Mouse (Mus musculus) hindbrain, embryonic 10.5 days (tissue): ENCODE measurements around the gene Psma3. TPM values are rescaled to one million over a fixed set of nuclear protein-coding genes. Genes with fewer than 3 reads are reported as not detected.

ENCODE experiments used
- DNase-seq: peaks from one replicate; pipeline ENCODE4 v3.0.0-alpha.2; 2017; ENCODE audit warnings: low spot score
- H3K27ac ChIP-seq: fragments of 300-500 bp; sonication (generic); 2 replicates; pipeline ENCODE4 v1.5.1; 2016; ENCODE audit warnings: mild to moderate bottlenecking, moderate library complexity
- H3K27me3 ChIP-seq: fragments of 300-500 bp; sonication (generic); 2 replicates; pipeline ENCODE4 v1.6.1; 2016; ENCODE audit warnings: mild to moderate bottlenecking; ENCODE audit not compliant: poor library complexity, insufficient read depth, severe bottlenecking
- H3K36me3 ChIP-seq: fragments of 300-500 bp; sonication (generic); 2 replicates; pipeline ENCODE4 v1.6.1; 2016; ENCODE audit warnings: mild to moderate bottlenecking, moderate library complexity
- H3K4me1 ChIP-seq: fragments of 300-500 bp; sonication (generic); replicated peaks from 2 replicates; pipeline ENCODE4 v1.6.1; 2016; ENCODE audit warnings: mild to moderate bottlenecking
- H3K4me3 ChIP-seq: fragments of 300-500 bp; sonication (generic); 2 replicates; pipeline ENCODE4 v1.5.1; 2016; ENCODE audit warnings: mild to moderate bottlenecking, moderate library complexity
- H3K9me3 ChIP-seq: fragments of 300-500 bp; sonication (generic); 2 replicates; pipeline ENCODE4 v1.6.1; 2016; ENCODE audit warnings: mild to moderate bottlenecking, moderate library complexity
- WGBS: fragments of 180-500 bp; shearing (Covaris S2); methylation state at CpG from one replicate; pipeline ENCODE4 v1.1.7; 2016; 5-methylcytosine and 5-hydroxymethylcytosine counted together
- polyA plus RNA-seq: library from polyadenylated mRNA; unstranded; fragments of >200 nt; fragmentation: Nextera tagmentation; extraction: Ambion mirVana; gene quantifications from 2 replicates; pipeline ENCODE4 v1.2.1, GENCODE M21; 2016

Psma3 gene
- polyA plus RNA-seq, 1 experiment from 2014 or later, result 605 TPM

DNA sequence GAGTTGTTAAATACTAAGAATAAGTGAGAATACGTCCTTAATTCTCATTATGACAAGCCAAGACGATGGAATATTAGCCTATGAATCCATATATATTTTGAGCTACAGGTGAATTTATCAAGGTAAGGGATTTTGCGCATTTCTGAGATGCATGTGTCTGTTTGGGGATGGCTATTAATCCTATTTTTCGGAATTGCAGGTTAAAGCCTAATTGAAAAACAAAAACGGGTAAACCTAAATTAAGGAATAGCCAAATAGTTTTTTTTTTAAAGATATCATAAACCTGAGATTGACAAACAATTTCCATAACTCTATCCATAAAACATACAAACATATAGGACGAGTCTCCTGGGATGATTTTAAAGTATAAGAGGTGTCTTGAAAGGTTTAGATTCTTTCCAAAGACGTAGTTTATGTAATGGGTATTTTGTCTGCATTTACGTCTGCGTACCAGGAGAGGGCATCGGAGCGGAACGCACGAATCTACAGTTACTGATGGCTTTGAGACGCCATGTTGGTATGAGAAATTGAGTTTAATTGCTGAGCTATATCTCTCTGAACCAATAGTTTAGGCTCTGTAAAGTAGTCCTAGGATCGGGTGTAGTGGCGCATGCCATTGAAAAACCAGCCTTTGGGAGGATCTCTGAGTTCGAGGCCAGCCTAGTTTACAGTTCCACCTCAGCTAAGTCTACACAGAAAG lies 4.8 kb upstream of the Psma3 start:
- WGBS, result 4% methylated on average over 17 of the region's 17 CpGs

DNA sequence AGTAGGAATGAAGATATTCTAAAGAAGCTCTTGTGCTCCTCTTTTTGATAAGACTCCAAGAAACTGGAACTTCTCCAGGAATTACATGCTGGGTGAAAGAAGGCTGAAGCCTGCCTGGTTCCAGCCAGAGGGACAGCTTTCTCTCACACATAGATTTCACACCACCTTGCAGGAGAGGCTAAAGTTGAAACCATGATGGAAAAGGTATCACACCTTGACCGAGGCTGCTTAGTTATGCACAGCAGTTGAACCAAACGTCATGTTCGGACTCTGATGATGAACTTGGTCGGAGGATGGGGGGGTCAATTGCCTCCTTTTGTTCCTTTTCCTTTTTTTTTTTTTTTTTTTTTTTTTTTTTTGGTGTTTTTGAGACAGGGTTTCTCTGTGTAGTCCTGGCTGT lies 590 bp upstream of the Psma3 start:
- peaks cover 9% of the 10 kb centered on the region for H3K36me3 ChIP-seq
- no peaks in the 10 kb centered on the region for H3K27me3 ChIP-seq
- H3K4me3 ChIP-seq, result no peak overlapping the region; the same call in 1 of the 2 replicates
- 88% methylated on average over 4 of the region's 4 CpGs for WGBS
- peak overlapping the region; percentile 98 for H3K27ac ChIP-seq
- peaks cover 13% of the 10 kb centered on the region for H3K4me1 ChIP-seq
- no peaks in the 10 kb centered on the region for H3K9me3 ChIP-seq
- DNase-seq, result no peak

More for the DNA sequence above, 4.8 kb upstream of the Psma3 start:
- Histone ChIP-seq H3K27me3 (no peaks in the 10 kb centered on the region), H3K27ac (peak overlapping the region; percentile 69), H3K9me3 (no peaks in the 10 kb centered on the region), H3K36me3 (no peaks in the 10 kb centered on the region), H3K4me1 (peaks cover 11% of the 10 kb centered on the region), H3K4me3 (peak overlapping the region; percentile 71)
- DNase-seq, result peak; percentile 69

DNA sequence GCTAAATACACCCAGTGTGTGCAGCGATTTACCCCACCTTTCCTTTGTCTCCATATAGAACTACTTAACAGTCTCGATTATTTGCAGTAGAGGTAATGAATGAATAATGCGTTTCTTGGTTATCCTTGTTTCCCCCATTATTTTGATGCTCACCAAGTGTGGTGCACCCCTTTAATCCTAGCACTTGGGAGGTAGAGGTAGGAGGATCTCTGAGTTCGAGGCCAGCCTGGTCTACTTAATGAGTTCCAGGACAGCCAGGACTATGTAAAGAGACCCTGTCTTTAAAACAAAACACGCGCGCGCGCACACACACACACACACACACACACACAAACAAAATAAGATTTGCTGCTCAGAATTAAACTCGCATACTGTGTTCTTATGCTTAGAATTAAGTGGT lies 985 bp downstream of the Psma3 start:
- H3K27ac ChIP-seq, result peak overlapping the region; percentile 98
- WGBS, result 28% methylated on average over 10 of the region's 10 CpGs
- peak overlapping the region; percentile 79 for H3K4me3 ChIP-seq
- peak; percentile 10 for DNase-seq
- peaks cover 25% of the 10 kb centered on the region for H3K36me3 ChIP-seq
- H3K4me1 ChIP-seq, result peaks cover 13% of the 10 kb centered on the region
- H3K9me3 ChIP-seq, result no peaks in the 10 kb centered on the region
- no peaks in the 10 kb centered on the region for H3K27me3 ChIP-seq

DNA sequence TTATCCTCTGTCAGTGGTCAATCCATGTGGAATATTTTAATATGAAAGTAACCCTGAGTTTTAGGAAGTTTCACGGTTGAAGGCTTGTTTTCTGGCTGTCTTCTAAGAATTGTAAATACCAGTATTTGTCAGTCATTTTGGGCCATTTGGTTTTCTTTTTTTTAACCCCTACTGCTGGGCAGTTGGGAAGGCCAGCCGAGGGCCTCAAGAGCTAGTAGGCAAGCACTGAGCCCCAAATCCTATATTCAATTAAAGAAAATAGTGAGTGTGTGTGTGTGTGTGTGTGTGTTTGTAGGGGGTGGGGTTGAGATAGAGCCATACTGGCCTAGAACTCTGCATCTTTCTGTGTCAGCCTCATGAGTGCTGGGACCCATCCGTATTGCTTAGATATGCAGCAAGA lies 1.5 kb downstream of the Psma3 start:
- Histone ChIP-seq H3K4me1 (peaks cover 13% of the 10 kb centered on the region), H3K9me3 (no peaks in the 10 kb centered on the region), H3K36me3 (peaks cover 30% of the 10 kb centered on the region), H3K27me3 (no peaks in the 10 kb centered on the region), H3K27ac (no peak overlapping the region), H3K4me3 (peak overlapping the region; percentile 79)
- no peak for DNase-seq
- WGBS, result 77% methylated on average over 3 of the region's 3 CpGs

- 92% methylated on average over 7 of the region's 7 CpGs for WGBS
- no peak for DNase-seq
- H3K36me3 ChIP-seq, result peaks cover 53% of the 10 kb centered on the region
These were observed 3.9 kb downstream of the Psma3 start for GRCm38 (mm10) chr12:70978345-70978744.

DNA sequence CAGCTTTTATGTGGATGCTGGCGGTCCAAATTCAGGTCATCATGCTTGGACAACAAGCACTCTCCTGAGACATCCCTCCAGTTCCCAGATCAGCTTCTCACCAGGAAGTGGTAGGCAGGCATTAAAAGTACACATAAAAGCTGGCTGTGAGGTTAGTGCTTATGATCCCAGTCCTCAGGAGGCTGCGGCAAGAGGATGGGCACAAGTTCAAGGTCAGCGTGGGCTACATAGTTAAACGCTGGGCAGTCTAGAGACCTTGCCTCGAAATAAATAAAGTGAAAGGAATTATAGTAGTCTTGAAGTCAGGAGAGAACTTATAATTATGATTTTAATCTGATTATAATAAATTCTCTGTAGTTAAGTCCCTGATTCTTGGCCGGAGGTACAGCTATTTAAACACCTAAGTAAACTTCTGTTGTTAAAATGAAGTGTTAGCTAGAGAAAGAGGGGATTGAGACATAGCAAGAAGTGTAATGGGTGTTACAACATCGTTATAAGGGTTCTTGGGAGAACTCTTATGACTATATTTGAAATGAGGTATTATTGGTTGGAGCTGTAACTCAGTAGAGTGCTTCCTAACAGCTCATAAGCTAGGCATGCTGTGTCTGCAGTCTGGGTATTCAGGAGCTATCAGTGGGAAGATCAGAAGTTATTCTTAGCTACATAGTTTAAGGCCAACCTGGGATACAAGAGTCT lies 10.6 kb downstream of the Psma3 start:
- Histone ChIP-seq H3K36me3 (peaks cover 97% of the 10 kb centered on the region), H3K27me3 (no peaks in the 10 kb centered on the region), H3K9me3 (no peaks in the 10 kb centered on the region), H3K4me3 (no peak overlapping the region), H3K27ac (no peak overlapping the region), H3K4me1 (no peaks in the 10 kb centered on the region)
- WGBS, result 95% methylated on average over 7 of the region's 7 CpGs
- no peak for DNase-seq

More at GRCm38 (mm10) chr12:70978345-70978744, 3.9 kb downstream of the Psma3 start:
- no peaks in the 10 kb centered on the region for H3K9me3 ChIP-seq
- no peak overlapping the region for H3K27ac ChIP-seq
- H3K4me3 ChIP-seq, result no peak overlapping the region
- peaks cover 13% of the 10 kb centered on the region for H3K4me1 ChIP-seq
- no peaks in the 10 kb centered on the region for H3K27me3 ChIP-seq

DNA sequence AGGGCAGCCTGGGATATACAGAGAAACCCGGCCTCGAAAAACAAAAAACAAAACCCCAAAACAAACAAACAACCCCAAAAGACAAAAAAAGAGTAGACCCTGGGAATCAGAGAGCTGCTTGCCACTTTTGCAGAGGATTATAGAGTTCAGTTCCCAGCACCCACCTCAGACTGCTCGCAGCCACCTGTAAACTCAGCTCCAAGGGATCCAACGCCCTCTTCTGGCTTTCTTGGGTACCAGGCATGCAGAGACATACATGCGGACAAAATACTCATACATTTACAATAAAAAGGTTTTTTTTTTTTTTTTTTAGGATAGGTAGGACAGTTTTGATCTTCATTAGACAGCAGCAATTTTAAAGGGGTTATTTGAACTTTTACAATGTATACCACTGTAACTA lies 22.8 kb downstream of the Psma3 start:
- Histone ChIP-seq H3K9me3 (no peaks in the 10 kb centered on the region), H3K4me3 (no peak overlapping the region), H3K27me3 (no peaks in the 10 kb centered on the region), H3K27ac (no peak overlapping the region), H3K36me3 (peaks cover 78% of the 10 kb centered on the region), H3K4me1 (no peaks in the 10 kb centered on the region)
- WGBS, result 92% methylated on average over 5 of the region's 5 CpGs
- DNase-seq, result no peak

GRCm38 (mm10) chr12:70999423-70999903 lies 25.0 kb downstream of the Psma3 start:
- no peak for DNase-seq
- WGBS, result 72% methylated on average over 5 of the region's 5 CpGs
- H3K27me3 ChIP-seq, result no peaks in the 10 kb centered on the region
- no peak overlapping the region for H3K4me3 ChIP-seq
- peaks cover 74% of the 10 kb centered on the region for H3K36me3 ChIP-seq
- H3K27ac ChIP-seq, result no peak overlapping the region
- no peaks in the 10 kb centered on the region for H3K9me3 ChIP-seq
- no peaks in the 10 kb centered on the region for H3K4me1 ChIP-seq

DNA sequence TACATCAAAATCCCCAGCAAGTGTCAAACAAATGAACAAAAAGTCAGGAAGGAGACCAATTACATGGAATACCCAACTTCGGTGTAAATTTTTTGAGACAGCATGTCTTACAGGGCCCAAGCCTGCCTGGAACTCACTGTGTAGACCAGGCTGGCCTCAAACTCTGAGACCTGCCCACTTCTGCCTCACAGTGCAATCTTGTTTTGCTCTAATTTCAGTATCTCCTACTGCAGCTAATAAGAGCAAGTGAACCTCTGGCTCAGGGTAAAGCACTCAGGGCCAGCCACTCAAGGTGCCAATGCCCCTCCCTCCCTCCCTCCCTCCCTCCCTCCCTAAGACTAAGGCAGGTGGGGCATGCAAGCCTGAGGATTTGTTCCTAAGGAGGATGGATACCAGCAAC lies 25.9 kb downstream of the Psma3 start:
- DNase-seq, result no peak
- Histone ChIP-seq H3K36me3 (peaks cover 74% of the 10 kb centered on the region), H3K4me3 (no peak overlapping the region), H3K9me3 (no peaks in the 10 kb centered on the region), H3K27ac (no peak overlapping the region), H3K4me1 (no peaks in the 10 kb centered on the region), H3K27me3 (no peaks in the 10 kb centered on the region)
- WGBS, result 87% methylated on average over 1 of the region's 1 CpGs

DNA sequence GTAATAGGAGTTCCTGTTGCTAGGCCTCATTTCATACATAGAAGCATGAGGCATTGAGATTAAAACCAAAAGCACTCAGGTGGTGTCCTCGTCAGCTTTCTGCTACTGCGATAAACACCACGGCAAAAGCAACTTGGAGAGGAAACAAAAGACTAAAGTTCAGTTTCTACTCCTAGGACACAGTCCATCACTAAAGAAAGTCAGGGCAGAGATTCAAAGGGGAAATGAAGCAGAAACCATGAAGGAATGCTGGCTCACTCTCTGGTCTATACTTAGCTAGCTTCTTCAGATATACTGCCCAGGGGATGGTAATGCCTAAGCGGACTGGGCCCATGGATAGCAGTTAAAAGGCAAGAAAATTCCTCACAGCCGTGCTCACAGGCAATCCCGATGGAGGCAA lies 27.0 kb downstream of the Psma3 start:
- no peak overlapping the region for H3K27ac ChIP-seq
- DNase-seq, result no peak
- 84% methylated on average over 6 of the region's 6 CpGs for WGBS
- no peaks in the 10 kb centered on the region for H3K27me3 ChIP-seq
- no peaks in the 10 kb centered on the region for H3K4me1 ChIP-seq
- no peak overlapping the region for H3K4me3 ChIP-seq
- no peaks in the 10 kb centered on the region for H3K9me3 ChIP-seq
- peaks cover 74% of the 10 kb centered on the region for H3K36me3 ChIP-seq

DNA sequence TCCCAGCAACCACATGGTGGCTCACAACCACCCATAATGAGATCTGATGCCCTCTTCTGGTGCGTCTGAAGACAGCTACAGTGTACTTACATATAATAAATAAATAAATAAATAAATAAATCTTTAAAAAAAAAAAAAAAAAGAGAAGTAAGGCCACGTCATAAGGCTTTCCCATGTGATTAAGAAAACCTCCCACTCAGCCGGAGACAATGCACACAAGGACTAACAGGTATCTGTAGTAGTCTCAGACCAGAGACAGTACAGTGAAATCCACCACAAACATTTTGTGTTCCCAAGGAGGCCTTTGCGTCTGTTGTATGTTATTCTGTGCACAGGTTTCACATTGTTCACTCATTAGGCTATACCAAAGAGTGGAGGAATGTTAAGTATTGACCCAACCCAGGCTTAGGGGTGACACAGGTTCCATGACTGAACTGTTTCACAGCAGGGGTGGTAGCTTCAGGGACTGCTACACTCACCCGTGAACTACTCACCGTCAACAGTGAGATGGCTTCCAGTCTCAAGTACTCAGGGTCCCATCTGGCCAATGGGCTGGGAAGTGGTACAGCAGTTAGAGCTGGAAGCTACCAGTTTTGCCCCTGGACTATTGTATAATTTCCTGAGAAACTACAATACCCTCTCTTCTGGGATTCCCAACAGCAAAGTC lies 29.5 kb downstream of the Psma3 start:
- DNase-seq, result no peak
- Histone ChIP-seq H3K4me3 (no peak overlapping the region), H3K9me3 (no peaks in the 10 kb centered on the region), H3K27me3 (no peaks in the 10 kb centered on the region), H3K36me3 (peaks cover 74% of the 10 kb centered on the region), H3K4me1 (no peaks in the 10 kb centered on the region), H3K27ac (no peak overlapping the region)
- 93% methylated on average over 5 of the region's 6 CpGs for WGBS

DNA sequence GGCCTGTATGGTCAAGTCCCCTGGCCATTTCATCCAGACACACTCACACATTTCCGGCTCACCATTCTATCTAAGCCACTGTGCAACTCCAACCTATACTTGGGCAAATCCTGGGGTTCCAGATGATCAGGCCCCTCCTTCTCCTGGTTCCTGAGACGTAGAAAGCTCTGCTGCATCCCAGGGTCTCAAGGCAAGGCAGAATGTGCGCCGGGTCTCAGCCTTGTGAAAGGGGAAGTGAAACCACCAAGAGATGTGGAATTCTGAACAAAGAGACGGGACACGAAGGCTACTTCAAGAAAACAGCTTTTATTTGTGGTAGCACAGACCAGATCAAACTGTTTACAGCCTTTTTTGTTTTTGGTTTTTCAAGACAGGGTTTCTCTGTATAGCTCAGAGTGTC lies 31.7 kb downstream of the Psma3 start:
- H3K27me3 ChIP-seq, result no peaks in the 10 kb centered on the region
- H3K4me1 ChIP-seq, result no peaks in the 10 kb centered on the region
- no peak for DNase-seq
- no peaks in the 10 kb centered on the region for H3K9me3 ChIP-seq
- peaks cover 84% of the 10 kb centered on the region for H3K36me3 ChIP-seq
- WGBS, result 91% methylated on average over 6 of the region's 6 CpGs
- H3K4me3 ChIP-seq, result no peak overlapping the region
- no peak overlapping the region for H3K27ac ChIP-seq

GRCm38 (mm10) chr12:71006901-71007300 lies 32.5 kb downstream of the Psma3 start:
- no peak overlapping the region for H3K27ac ChIP-seq
- peaks cover 91% of the 10 kb centered on the region for H3K36me3 ChIP-seq
- DNase-seq, result no peak
- H3K9me3 ChIP-seq, result no peaks in the 10 kb centered on the region
- peaks cover under 1% of the 10 kb centered on the region; the same call in 1 of the 2 replicates for H3K4me1 ChIP-seq
- no peaks in the 10 kb centered on the region for H3K27me3 ChIP-seq
- no peak overlapping the region for H3K4me3 ChIP-seq
- whole genome bisulfite sequencing, result 92% methylated on average over 7 of the region's 7 CpGs
